Mouse (Mus musculus): ENCODE data around the gene Cpeb1. TPM values are rescaled to one million over a fixed set of nuclear protein-coding genes. Genes with fewer than 3 reads are reported as not detected.
"Not testable (repeated sequence)": the region's sequence is repeated elsewhere in the genome, so short reads cannot be mapped to it uniquely, and the experiment has no call there.

Cpeb1 gene
- polyA plus RNA-seq, 1 experiment from 2014 or later = 0.81 TPM

GRCm38 (mm10) chr7:81478261-81478660 is 23.0 kb upstream of the Cpeb1 start:
- not testable (repeated sequence) for H3K4me2 ChIP-seq (ENCODE audit: low read depth, low read length); H3K4me3 ChIP-seq (ENCODE audit: low read length); H3K36me3 ChIP-seq (ENCODE audit: control insufficient read depth, insufficient read depth, low read length); H3K27ac ChIP-seq (ENCODE audit: low read length); H3K9ac ChIP-seq (ENCODE audit: low read depth, low read length); ATAC-seq; H3K9me3 ChIP-seq (ENCODE audit: control insufficient read depth, low read length); H3K4me1 ChIP-seq (ENCODE audit: control insufficient read depth, insufficient read depth, low read length)
- H3K27me3 ChIP-seq (replicated peaks; ENCODE audit: control insufficient read depth, insufficient read depth, low read length) = peaks cover 13% of the 10 kb centered on the region

DNA sequence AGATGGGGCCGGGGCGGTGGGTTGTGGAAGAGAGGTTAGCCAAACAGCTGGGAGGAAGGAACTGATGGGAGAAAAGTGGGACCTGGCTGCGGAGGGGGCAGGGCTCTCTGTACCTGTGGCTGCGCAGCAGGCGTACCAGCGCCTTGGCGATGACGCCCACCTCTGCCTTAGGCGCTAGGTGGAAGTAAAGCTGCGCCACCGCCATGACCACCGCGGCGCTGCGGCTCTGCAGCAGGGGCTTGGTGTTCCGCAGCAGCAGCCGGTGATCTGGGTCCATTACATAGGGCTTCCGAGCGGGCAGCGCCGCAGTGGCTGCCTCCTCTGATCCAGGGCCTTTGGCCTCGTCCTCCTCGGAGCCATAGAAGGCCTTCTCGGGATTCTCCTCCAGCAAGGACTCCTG is 21.6 kb upstream of the Cpeb1 start:
- peaks cover 13% of the 10 kb centered on the region for H3K27me3 ChIP-seq (replicated peaks; ENCODE audit: control insufficient read depth, insufficient read depth, low read length)
- no peak overlapping the region for H3K27ac ChIP-seq (ENCODE audit: low read length)
- H3K9ac ChIP-seq (ENCODE audit: low read depth, low read length) = no peak overlapping the region
- H3K36me3 ChIP-seq (ENCODE audit: control insufficient read depth, insufficient read depth, low read length) = no peaks in the 10 kb centered on the region
- ATAC-seq = no peak
- no peaks in the 10 kb centered on the region for H3K9me3 ChIP-seq (ENCODE audit: control insufficient read depth, low read length)
- 0 out of 2 replicates have a peak overlapping the region, but pooled peaks have one; percentile 12 for H3K4me2 ChIP-seq (ENCODE audit: low read depth, low read length)
- WGBS = 5% methylated on average over 24 of the region's 24 CpGs
- no peaks in the 10 kb centered on the region for H3K4me1 ChIP-seq (ENCODE audit: control insufficient read depth, insufficient read depth, low read length)
- H3K4me3 ChIP-seq (ENCODE audit: low read length) = no peak overlapping the region

DNA sequence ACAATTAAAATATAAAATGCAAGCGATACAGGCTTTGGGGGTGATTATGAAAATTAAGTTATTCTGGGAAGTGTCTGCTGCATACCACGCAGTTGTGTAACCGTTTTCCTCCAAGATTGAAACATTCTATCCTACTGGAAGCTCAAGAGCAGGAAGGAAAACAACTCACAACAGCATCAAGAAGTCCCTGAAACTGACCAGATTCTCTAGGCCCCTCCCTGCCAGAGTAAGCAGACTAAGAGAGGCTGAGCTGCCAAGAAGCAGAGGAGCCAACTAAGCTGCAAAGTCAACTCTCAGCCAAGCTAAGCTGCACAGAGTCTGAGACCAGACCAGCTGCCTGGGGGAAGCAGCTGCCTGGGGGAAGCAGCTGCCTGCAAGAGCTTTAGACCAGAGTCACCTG is 20.0 kb upstream of the Cpeb1 start:
- no peaks in the 10 kb centered on the region for H3K9me3 ChIP-seq (ENCODE audit: control insufficient read depth, low read length)
- H3K4me3 ChIP-seq (ENCODE audit: low read length) = no peak overlapping the region
- no peak for ATAC-seq
- H3K36me3 ChIP-seq (ENCODE audit: control insufficient read depth, insufficient read depth, low read length) = no peaks in the 10 kb centered on the region
- H3K27ac ChIP-seq (ENCODE audit: low read length) = no peak overlapping the region
- peaks cover 13% of the 10 kb centered on the region for H3K27me3 ChIP-seq (replicated peaks; ENCODE audit: control insufficient read depth, insufficient read depth, low read length)
- WGBS = 71% methylated on average over 3 of the region's 3 CpGs
- no peak overlapping the region for H3K4me2 ChIP-seq (ENCODE audit: low read depth, low read length)
- no peak overlapping the region for H3K9ac ChIP-seq (ENCODE audit: low read depth, low read length)
- H3K4me1 ChIP-seq (ENCODE audit: control insufficient read depth, insufficient read depth, low read length) = no peaks in the 10 kb centered on the region

- Histone ChIP-seq H3K27ac (ENCODE audit: low read length) (no peak overlapping the region), H3K4me2 (ENCODE audit: low read depth, low read length) (no peak overlapping the region), H3K36me3 (ENCODE audit: control insufficient read depth, insufficient read depth, low read length) (no peaks in the 10 kb centered on the region), H3K27me3 (replicated peaks; ENCODE audit: control insufficient read depth, insufficient read depth, low read length) (no peaks in the 10 kb centered on the region), H3K9me3 (ENCODE audit: control insufficient read depth, low read length) (no peaks in the 10 kb centered on the region), H3K4me3 (ENCODE audit: low read length) (no peak overlapping the region), H3K4me1 (ENCODE audit: control insufficient read depth, insufficient read depth, low read length) (no peaks in the 10 kb centered on the region), H3K9ac (ENCODE audit: low read depth, low read length) (no peak overlapping the region)
- ATAC-seq = no peak
- WGBS = 75% methylated on average over 9 of the region's 9 CpGs
Measured at GRCm38 (mm10) chr7:81464906-81465450, 9.7 kb upstream of the Cpeb1 start.

- ATAC-seq = no peak
Measured at GRCm38 (mm10) chr7:81464116-81464515, 8.9 kb upstream of the Cpeb1 start.

DNA sequence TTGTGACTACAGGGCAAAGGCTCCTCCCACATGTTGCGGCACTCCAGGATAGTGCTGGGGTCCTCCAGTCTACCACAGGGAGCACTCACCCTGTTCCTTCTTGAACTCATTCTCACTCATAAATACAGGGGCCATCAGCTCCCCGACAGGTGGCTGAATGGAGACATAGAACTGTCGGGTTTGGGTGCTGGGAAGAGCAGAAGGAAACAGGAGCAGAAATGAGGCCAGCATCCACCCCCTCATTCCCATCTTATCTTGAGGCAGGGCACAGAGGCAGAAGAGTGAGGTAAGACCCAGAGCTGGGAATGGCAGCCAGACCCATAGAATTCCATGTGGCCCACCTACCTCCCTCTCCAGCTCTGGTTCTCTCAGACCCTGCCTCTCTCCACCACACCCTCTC is 7.5 kb upstream of the Cpeb1 start:
- H3K9me3 ChIP-seq (ENCODE audit: control insufficient read depth, low read length) = no peaks in the 10 kb centered on the region
- H3K4me2 ChIP-seq (ENCODE audit: low read depth, low read length) = no peak overlapping the region
- H3K36me3 ChIP-seq (ENCODE audit: control insufficient read depth, insufficient read depth, low read length) = no peaks in the 10 kb centered on the region
- H3K4me3 ChIP-seq (ENCODE audit: low read length) = no peak overlapping the region
- H3K9ac ChIP-seq (ENCODE audit: low read depth, low read length) = no peak overlapping the region
- ATAC-seq = no peak
- no peak overlapping the region for H3K27ac ChIP-seq (ENCODE audit: low read length)
- no peaks in the 10 kb centered on the region for H3K4me1 ChIP-seq (ENCODE audit: control insufficient read depth, insufficient read depth, low read length)
- no peaks in the 10 kb centered on the region; the same call in 1 of the 2 replicates for H3K27me3 ChIP-seq (replicated peaks; ENCODE audit: control insufficient read depth, insufficient read depth, low read length)
- WGBS = 76% methylated on average over 3 of the region's 3 CpGs

More at GRCm38 (mm10) chr7:81464116-81464515, 8.9 kb upstream of the Cpeb1 start:
- H3K9ac ChIP-seq (ENCODE audit: low read depth, low read length) = no peak overlapping the region
- no peaks in the 10 kb centered on the region for H3K27me3 ChIP-seq (replicated peaks; ENCODE audit: control insufficient read depth, insufficient read depth, low read length)
- H3K9me3 ChIP-seq (ENCODE audit: control insufficient read depth, low read length) = no peaks in the 10 kb centered on the region
- no peak overlapping the region for H3K27ac ChIP-seq (ENCODE audit: low read length)
- no peak overlapping the region for H3K4me3 ChIP-seq (ENCODE audit: low read length)
- H3K36me3 ChIP-seq (ENCODE audit: control insufficient read depth, insufficient read depth, low read length) = no peaks in the 10 kb centered on the region
- H3K4me1 ChIP-seq (ENCODE audit: control insufficient read depth, insufficient read depth, low read length) = no peaks in the 10 kb centered on the region
- H3K4me2 ChIP-seq (ENCODE audit: low read depth, low read length) = no peak overlapping the region
- WGBS = 1% methylated on average over 4 of the region's 4 CpGs

- H3K4me1 ChIP-seq (ENCODE audit: control insufficient read depth, insufficient read depth, low read length) = peaks cover 8% of the 10 kb centered on the region
- WGBS = under 1% methylated on average over 75 of the region's 87 CpGs
- H3K9me3 ChIP-seq (ENCODE audit: control insufficient read depth, low read length) = no peaks in the 10 kb centered on the region
- no peaks in the 10 kb centered on the region for H3K36me3 ChIP-seq (ENCODE audit: control insufficient read depth, insufficient read depth, low read length)
- 0 out of 2 replicates have a peak overlapping the region, but pooled peaks have one; percentile 40 for H3K9ac ChIP-seq (ENCODE audit: low read depth, low read length)
- ATAC-seq = peak; percentile 62
- peak overlapping the region; percentile 95 for H3K4me2 ChIP-seq (ENCODE audit: low read depth, low read length)
- H3K27ac ChIP-seq (ENCODE audit: low read length) = no peak overlapping the region
- H3K27me3 ChIP-seq (replicated peaks; ENCODE audit: control insufficient read depth, insufficient read depth, low read length) = peaks cover 42% of the 10 kb centered on the region
- peak overlapping the region; percentile 59 for H3K4me3 ChIP-seq (ENCODE audit: low read length)
Measured at GRCm38 (mm10) chr7:81454331-81455039, 780 bp downstream of the Cpeb1 start.

GRCm38 (mm10) chr7:81453443-81454274 is 1.6 kb downstream of the Cpeb1 start:
- Histone ChIP-seq H3K27me3 (replicated peaks; ENCODE audit: control insufficient read depth, insufficient read depth, low read length) (peaks cover 42% of the 10 kb centered on the region), H3K4me3 (ENCODE audit: low read length) (peak overlapping the region; percentile 59), H3K4me1 (ENCODE audit: control insufficient read depth, insufficient read depth, low read length) (peaks cover 8% of the 10 kb centered on the region), H3K9ac (ENCODE audit: low read depth, low read length) (no peak overlapping the region), H3K4me2 (ENCODE audit: low read depth, low read length) (peak overlapping the region; percentile 95), H3K36me3 (ENCODE audit: control insufficient read depth, insufficient read depth, low read length) (no peaks in the 10 kb centered on the region), H3K9me3 (ENCODE audit: control insufficient read depth, low read length) (no peaks in the 10 kb centered on the region), H3K27ac (ENCODE audit: low read length) (no peak overlapping the region)
- 7% methylated on average over 76 of the region's 84 CpGs for WGBS
- ATAC-seq = 0 out of 2 replicates have a peak, but pooled peaks have one; percentile 28

- Histone ChIP-seq H3K9me3 (ENCODE audit: control insufficient read depth, low read length) (no peaks in the 10 kb centered on the region), H3K9ac (ENCODE audit: low read depth, low read length) (no peak overlapping the region), H3K4me3 (ENCODE audit: low read length) (no peak overlapping the region), H3K4me2 (ENCODE audit: low read depth, low read length) (0 out of 2 replicates have a peak overlapping the region, but pooled peaks have one; percentile 95), H3K27ac (ENCODE audit: low read length) (no peak overlapping the region), H3K4me1 (ENCODE audit: control insufficient read depth, insufficient read depth, low read length) (peaks cover 8% of the 10 kb centered on the region), H3K27me3 (replicated peaks; ENCODE audit: control insufficient read depth, insufficient read depth, low read length) (peaks cover 42% of the 10 kb centered on the region), H3K36me3 (ENCODE audit: control insufficient read depth, insufficient read depth, low read length) (no peaks in the 10 kb centered on the region)
- WGBS = 5% methylated on average over 21 of the region's 21 CpGs
- ATAC-seq = no peak
Measured at GRCm38 (mm10) chr7:81452971-81453441, 2.3 kb downstream of the Cpeb1 start.

Data from intestine, embryonic 16.5 days (tissue).